ENCODE assay signal across 20 mouse cellular contexts in genomic region chr15:10632060-10632459, GRCm38 (mm10).
"Had no signal": no experiment of that assay in that cellular context is flagged by ENCODE, and none has a peak within 500 bp of the region (broad histone marks: within the 10 kb centered on the region; RNA-seq: fewer than 3 reads in every experiment).

No protein-coding gene starts in this region.

- ATAC-seq: intestine, embryonic 15.5 days had no signal

- DNase-seq: kidney, adult 11 months; kidney, postnatal 14 days; kidney, postnatal 4 days; left cerebral cortex, postnatal 4 days; liver; lung, adult 2 months; lung, postnatal 14 days; midbrain, embryonic 14.5 days; right cerebral cortex, adult 18-20 months; right cerebral cortex, postnatal 14 days; spleen, adult 18-20 months; thymus, adult 18-20 months; thymus, postnatal 36 days had no signal

- H3K36me3 ChIP-seq: intestine, embryonic 15.5 days; liver, embryonic 15.5 days; neural tube, embryonic 15.5 days; stomach, embryonic 15.5 days had no signal

- H3K27me3 ChIP-seq: intestine, embryonic 15.5 days; limb, embryonic 13.5 days; liver, embryonic 15.5 days; neural tube, embryonic 12.5 days; neural tube, embryonic 15.5 days; stomach, embryonic 15.5 days had no signal

- H3K9ac ChIP-seq: intestine, embryonic 15.5 days; limb, embryonic 13.5 days; liver, embryonic 15.5 days; neural tube, embryonic 12.5 days; neural tube, embryonic 15.5 days; stomach, embryonic 15.5 days had no signal

- H3K9me3 ChIP-seq: intestine, embryonic 15.5 days; limb, embryonic 13.5 days; liver, embryonic 15.5 days; neural tube, embryonic 12.5 days; neural tube, embryonic 15.5 days; stomach, embryonic 15.5 days had no signal

- H3K4me2 ChIP-seq: intestine, embryonic 15.5 days; limb, embryonic 13.5 days; liver, embryonic 15.5 days; neural tube, embryonic 12.5 days; neural tube, embryonic 15.5 days; stomach, embryonic 15.5 days had no signal

- H3K27ac ChIP-seq: intestine, embryonic 15.5 days; limb, embryonic 13.5 days; macrophage; neural tube, embryonic 12.5 days; neural tube, embryonic 15.5 days; stomach, embryonic 15.5 days had no signal

- H3K4me3 ChIP-seq: intestine, embryonic 15.5 days; limb, embryonic 13.5 days; liver, embryonic 15.5 days; neural tube, embryonic 12.5 days; neural tube, embryonic 15.5 days; stomach, embryonic 15.5 days had no signal
